Mouse (Mus musculus): ENCODE data around the gene Gpa33.

- TF ChIP-seq EP300 (optimal IDR thresholded peaks at IDR 0.05), result no peak
- TF ChIP-seq CTCF (IDR thresholded peaks at IDR 0.05; ENCODE audit: low read depth), result no peak
Measured at GRCm38 (mm10) chr1:166147657-166148056, 17.6 kb downstream of the Gpa33 start.
